Mouse (Mus musculus) skeletal muscle tissue, adult 2 months (tissue): ENCODE measurements around the gene Camta1.
A peak's percentile ranks its signal among the peaks of the same experiment; 100 is the strongest.

Experiments used
- DNase-seq: peaks from one replicate; pipeline ENCODE4 v3.0.0-alpha.2; 2012; ENCODE audit warnings: low read depth, low spot score

Gene Camta1

GRCm38 (mm10) chr4:151005656-151006318 is 855.9 kb downstream of the Camta1 start:
- DNase-seq: no peak

GRCm38 (mm10) chr4:151001397-151001796 is 860.3 kb downstream of the Camta1 start:
- no peak for DNase-seq

GRCm38 (mm10) chr4:150998626-150999025 is 863.0 kb downstream of the Camta1 start:
- DNase-seq: no peak

GRCm38 (mm10) chr4:150996797-150997196 is 864.9 kb downstream of the Camta1 start, which contains the start of gene Uts2:
Gene Uts2 (plus strand): TSS chr4:150997097.
- DNase-seq: no peak

- no peak for DNase-seq
These were observed 871.5 kb downstream of the Camta1 start for GRCm38 (mm10) chr4:150990148-150990547.

GRCm38 (mm10) chr4:150980153-150980552 is 881.5 kb downstream of the Camta1 start:
- DNase-seq: no peak

- no peak for DNase-seq
These were observed 882.2 kb downstream of the Camta1 start for GRCm38 (mm10) chr4:150979455-150979854.

GRCm38 (mm10) chr4:150978156-150978910 is 883.3 kb downstream of the Camta1 start:
- no peak for DNase-seq

- DNase-seq: no peak
These were observed 886.5 kb downstream of the Camta1 start for GRCm38 (mm10) chr4:150975145-150975544.

GRCm38 (mm10) chr4:150973264-150973663 is 888.4 kb downstream of the Camta1 start:
- no peak for DNase-seq

- no peak for DNase-seq
These were observed 892.7 kb downstream of the Camta1 start for GRCm38 (mm10) chr4:150968956-150969355.

GRCm38 (mm10) chr4:150966556-150966955 is 895.1 kb downstream of the Camta1 start:
- DNase-seq: peak; percentile 19

- no peak for DNase-seq
These were observed 896.1 kb downstream of the Camta1 start for GRCm38 (mm10) chr4:150965555-150965951.

- peak; percentile 65 for DNase-seq
These were observed 896.8 kb downstream of the Camta1 start for GRCm38 (mm10) chr4:150964635-150965554.

GRCm38 (mm10) chr4:150963711-150964110 is 898.0 kb downstream of the Camta1 start:
- DNase-seq: no peak

- DNase-seq: no peak
These were observed 899.4 kb downstream of the Camta1 start for GRCm38 (mm10) chr4:150962231-150962630.

GRCm38 (mm10) chr4:150958536-150958935 is 903.1 kb downstream of the Camta1 start:
- DNase-seq: no peak

GRCm38 (mm10) chr4:150957106-150957458 is 904.6 kb downstream of the Camta1 start:
- DNase-seq: no peak

- DNase-seq: no peak
These were observed 905.1 kb downstream of the Camta1 start for GRCm38 (mm10) chr4:150956369-150957105.

- no peak for DNase-seq
These were observed 910.7 kb downstream of the Camta1 start for GRCm38 (mm10) chr4:150950972-150951371.

GRCm38 (mm10) chr4:150944707-150945106 is 917.0 kb downstream of the Camta1 start:
- no peak for DNase-seq
